Mouse (Mus musculus) large intestine, adult 2 months (tissue): ENCODE measurements around the gene Smim27. TPM values are rescaled to one million over a fixed set of nuclear protein-coding genes. Genes with fewer than 3 reads are reported as not detected.

ENCODE experiments used
- polyA plus RNA-seq: library from polyadenylated mRNA; depleted of rRNA; stranded (reverse); fragments of >200 nt; gene quantifications from 2 replicates; pipeline ENCODE4 v1.2.3, GENCODE M21; 2012; rRNA removed

The Smim27 gene
- polyA plus RNA-seq, 1 experiment = 9.0 TPM

Other genes with a start within 250 kb of the Smim27 start
- gene Aco1, start 126.5 kb upstream of the Smim27 start, polyA plus RNA-seq = 47.3 and 80.3 TPM in 2 replicates
- 13.5 and 23.6 TPM in 2 replicates for gene Ddx58, start 29.8 kb upstream of the Smim27 start, polyA plus RNA-seq
- 2.8 and 4.2 TPM in 2 replicates for gene Topors, start 271 bp downstream of the Smim27 start, polyA plus RNA-seq
- gene Ndufb6, start 9.8 kb downstream of the Smim27 start, polyA plus RNA-seq = 94.9 and 97.0 TPM in 2 replicates
- gene Tmem215, start 202.6 kb downstream of the Smim27 start, polyA plus RNA-seq = 0.04 and 0.05 TPM in 2 replicates